Mouse (Mus musculus) neural tube, embryonic 15.5 days (tissue): ENCODE measurements at regions not wholly inside any gene's neighbourhood (a gene's known extent, or its start where the extent isn't known, plus 50 kb on each side); places are given as distances from the start of the nearest gene placed in this dataset.

Source experiments
- ATAC-seq: fragments of 200-750 bp; cut with Nextera tagmentation; 2 replicates; pipeline ENCODE4 v1.8.0; 2017; ENCODE audit warnings: mild to moderate bottlenecking, moderate TSS enrichment, moderate library complexity; ENCODE audit not compliant: low FRiP score
- H3K27ac ChIP-seq: fragments of 300-500 bp; sonication (generic); replicated peaks from 2 replicates; pipeline ENCODE4 v1.5.1; 2015; ENCODE audit warnings: mild to moderate bottlenecking, inconsistent platforms
- H3K27me3 ChIP-seq: fragments of 300-500 bp; sonication (generic); replicated peaks from 2 replicates; pipeline ENCODE4 v1.6.1; 2015; ENCODE audit warnings: inconsistent platforms
- H3K36me3 ChIP-seq: fragments of 300-500 bp; sonication (generic); 2 replicates; pipeline ENCODE4 v1.6.1; 2015; ENCODE audit warnings: inconsistent platforms
- H3K4me1 ChIP-seq: fragments of 300-500 bp; sonication (generic); 2 replicates; pipeline ENCODE4 v1.6.1; 2015; ENCODE audit warnings: inconsistent platforms
- H3K4me2 ChIP-seq: fragments of 300-500 bp; sonication (generic); 2 replicates; pipeline ENCODE4 v1.6.1; 2015; ENCODE audit warnings: inconsistent platforms, mild to moderate bottlenecking, moderate library complexity
- H3K4me3 ChIP-seq: fragments of 300-500 bp; sonication (generic); replicated peaks from 2 replicates; pipeline ENCODE4 v1.5.1; 2015; ENCODE audit warnings: mild to moderate bottlenecking, inconsistent platforms
- H3K9ac ChIP-seq: fragments of 300-500 bp; sonication (generic); replicated peaks from 2 replicates; pipeline ENCODE4 v1.6.1; 2015; ENCODE audit warnings: mild to moderate bottlenecking, inconsistent platforms
- H3K9me3 ChIP-seq: fragments of 300-500 bp; sonication (generic); replicated peaks from 2 replicates; pipeline ENCODE4 v1.6.1; 2016; ENCODE audit warnings: inconsistent platforms
- WGBS: fragments of 180-500 bp; shearing (Covaris S2); methylation state at CpG from one replicate; pipeline ENCODE4 v1.1.7; 2015; ENCODE audit warnings: mixed read lengths; 5-methylcytosine and 5-hydroxymethylcytosine counted together

GRCm38 (mm10) chr16:74506173-74506709 is 94.6 kb upstream of the Robo2 start:
- no peak overlapping the region for H3K27ac ChIP-seq
- no peak overlapping the region for H3K4me2 ChIP-seq
- no peak overlapping the region for H3K9ac ChIP-seq
- ATAC-seq = no peak
- H3K4me3 ChIP-seq = no peak overlapping the region
- H3K36me3 ChIP-seq = no peaks in the 10 kb centered on the region
- no peaks in the 10 kb centered on the region for H3K4me1 ChIP-seq
- H3K9me3 ChIP-seq = no peaks in the 10 kb centered on the region
- WGBS = 63% methylated on average over 6 of the region's 6 CpGs
- H3K27me3 ChIP-seq = no peaks in the 10 kb centered on the region

GRCm38 (mm10) chr16:74504426-74504825 is 92.8 kb upstream of the Robo2 start:
- Histone ChIP-seq H3K27me3 (no peaks in the 10 kb centered on the region), H3K36me3 (no peaks in the 10 kb centered on the region), H3K4me2 (no peak overlapping the region), H3K27ac (no peak overlapping the region), H3K9ac (no peak overlapping the region), H3K4me1 (no peaks in the 10 kb centered on the region), H3K4me3 (no peak overlapping the region), H3K9me3 (no peaks in the 10 kb centered on the region)
- no peak for ATAC-seq
- 75% methylated on average over 5 of the region's 5 CpGs for WGBS

GRCm38 (mm10) chr16:74500687-74501086 is 89.1 kb upstream of the Robo2 start:
- H3K27ac ChIP-seq = no peak overlapping the region
- H3K4me1 ChIP-seq = no peaks in the 10 kb centered on the region
- H3K4me2 ChIP-seq = no peak overlapping the region
- no peaks in the 10 kb centered on the region for H3K36me3 ChIP-seq
- H3K9ac ChIP-seq = no peak overlapping the region
- no peak overlapping the region for H3K4me3 ChIP-seq
- ATAC-seq = no peak
- no peaks in the 10 kb centered on the region for H3K27me3 ChIP-seq
- WGBS = 90% methylated on average over 3 of the region's 3 CpGs
- H3K9me3 ChIP-seq = no peaks in the 10 kb centered on the region

GRCm38 (mm10) chr16:74467745-74468420 is 56.3 kb upstream of the Robo2 start:
- no peaks in the 10 kb centered on the region for H3K9me3 ChIP-seq
- no peak overlapping the region for H3K9ac ChIP-seq
- no peaks in the 10 kb centered on the region for H3K36me3 ChIP-seq
- WGBS = 41% methylated on average over 6 of the region's 6 CpGs
- H3K4me3 ChIP-seq = no peak overlapping the region
- H3K27ac ChIP-seq = no peak overlapping the region
- no peak for ATAC-seq
- no peaks in the 10 kb centered on the region for H3K27me3 ChIP-seq
- no peaks in the 10 kb centered on the region for H3K4me1 ChIP-seq
- H3K4me2 ChIP-seq = no peak overlapping the region

GRCm38 (mm10) chr16:74467159-74467558 is 55.5 kb upstream of the Robo2 start:
- 77% methylated on average over 7 of the region's 7 CpGs for WGBS
- no peaks in the 10 kb centered on the region for H3K4me1 ChIP-seq
- H3K9ac ChIP-seq = no peak overlapping the region
- no peak overlapping the region for H3K27ac ChIP-seq
- no peak overlapping the region for H3K4me2 ChIP-seq
- no peaks in the 10 kb centered on the region for H3K9me3 ChIP-seq
- no peak overlapping the region for H3K4me3 ChIP-seq
- no peaks in the 10 kb centered on the region for H3K36me3 ChIP-seq
- no peaks in the 10 kb centered on the region for H3K27me3 ChIP-seq
- ATAC-seq = no peak

GRCm38 (mm10) chr16:74464835-74465234 is 53.2 kb upstream of the Robo2 start:
- ATAC-seq = no peak
- 50% methylated on average over 2 of the region's 2 CpGs for WGBS

GRCm38 (mm10) chr16:74464290-74464689 is 52.7 kb upstream of the Robo2 start:
- no peak for ATAC-seq
- 53% methylated on average over 6 of the region's 6 CpGs for WGBS

More at GRCm38 (mm10) chr16:74464835-74465234, 53.2 kb upstream of the Robo2 start:
- no peaks in the 10 kb centered on the region for H3K4me1 ChIP-seq
- H3K36me3 ChIP-seq = no peaks in the 10 kb centered on the region
- H3K9ac ChIP-seq = no peak overlapping the region
- no peak overlapping the region for H3K27ac ChIP-seq
- no peaks in the 10 kb centered on the region for H3K27me3 ChIP-seq
- H3K4me2 ChIP-seq = no peak overlapping the region
- H3K4me3 ChIP-seq = no peak overlapping the region
- no peaks in the 10 kb centered on the region for H3K9me3 ChIP-seq

GRCm38 (mm10) chr16:74462436-74462835 is 50.8 kb upstream of the Robo2 start:
- no peaks in the 10 kb centered on the region for H3K9me3 ChIP-seq
- H3K4me1 ChIP-seq = no peaks in the 10 kb centered on the region
- no peaks in the 10 kb centered on the region for H3K27me3 ChIP-seq
- H3K27ac ChIP-seq = no peak overlapping the region
- no peak for ATAC-seq
- no peak overlapping the region for H3K9ac ChIP-seq
- no peak overlapping the region for H3K4me3 ChIP-seq
- no peaks in the 10 kb centered on the region for H3K36me3 ChIP-seq
- 85% methylated on average over 3 of the region's 3 CpGs for WGBS
- H3K4me2 ChIP-seq = no peak overlapping the region

More at GRCm38 (mm10) chr16:74464290-74464689, 52.7 kb upstream of the Robo2 start:
- no peak overlapping the region for H3K27ac ChIP-seq
- H3K4me3 ChIP-seq = no peak overlapping the region
- no peaks in the 10 kb centered on the region for H3K27me3 ChIP-seq
- H3K4me1 ChIP-seq = no peaks in the 10 kb centered on the region
- no peak overlapping the region for H3K4me2 ChIP-seq
- no peaks in the 10 kb centered on the region for H3K36me3 ChIP-seq
- H3K9ac ChIP-seq = no peak overlapping the region
- H3K9me3 ChIP-seq = no peaks in the 10 kb centered on the region
